Comparison of ENCODE assay signal across 28 mouse cellular contexts in the genomic region with DNA sequence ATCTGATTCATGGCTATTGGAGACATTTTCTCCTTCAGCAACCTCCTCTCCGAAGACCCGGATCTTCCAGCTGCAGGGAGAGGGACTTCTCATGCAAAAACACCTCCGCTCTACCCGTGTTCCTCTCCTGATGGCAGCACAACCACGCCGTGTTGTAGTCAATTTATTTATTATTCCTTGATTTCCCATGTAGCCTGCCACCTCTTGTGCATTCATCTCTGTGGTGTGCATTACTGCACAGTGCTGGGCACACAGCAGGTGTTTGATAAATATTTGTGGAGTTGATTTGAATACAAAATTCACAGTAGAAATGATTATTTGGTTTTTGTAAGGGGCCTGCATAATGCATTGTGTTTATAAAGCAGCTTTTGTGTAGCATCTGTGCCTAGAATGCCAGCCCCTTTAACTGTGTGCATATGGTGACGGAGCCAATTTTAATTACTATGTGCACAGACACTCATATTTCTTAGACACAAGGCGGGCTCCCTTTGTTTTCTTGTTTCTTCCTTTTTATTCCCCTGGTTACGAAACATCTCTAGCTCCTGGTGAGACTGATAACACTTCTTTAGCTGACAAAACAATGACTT.
"Had no signal": no experiment of that assay in that cellular context is flagged by ENCODE, and none has a peak within 500 bp of the region (broad histone marks: within the 10 kb centered on the region; RNA-seq: fewer than 3 reads in every experiment).

No protein-coding gene starts in this region.

- H3K27me3 ChIP-seq: heart, embryonic 13.5 days; heart, embryonic 15.5 days; hindbrain, embryonic 12.5 days; limb, embryonic 13.5 days; limb, embryonic 15.5 days; liver, embryonic 12.5 days had no signal

- H3K36me3 ChIP-seq: heart, embryonic 13.5 days; heart, embryonic 15.5 days; hindbrain, embryonic 10.5 days; hindbrain, embryonic 12.5 days; limb, embryonic 13.5 days; limb, embryonic 15.5 days; liver, embryonic 12.5 days had no signal

- H3K9ac ChIP-seq: heart, embryonic 13.5 days; heart, embryonic 15.5 days; hindbrain, embryonic 12.5 days; hindbrain, embryonic 14.5 days; limb, embryonic 13.5 days; limb, embryonic 15.5 days; liver, embryonic 12.5 days; liver, embryonic 14.5 days had no signal

- H3K4me2 ChIP-seq: heart, embryonic 11.5 days; heart, embryonic 13.5 days; heart, embryonic 15.5 days; hindbrain, embryonic 12.5 days; hindbrain, embryonic 14.5 days; limb, embryonic 13.5 days; limb, embryonic 15.5 days; liver, embryonic 12.5 days had no signal

- H3K9me3 ChIP-seq: heart, embryonic 13.5 days; heart, embryonic 15.5 days; hindbrain, embryonic 10.5 days; hindbrain, embryonic 12.5 days; limb, embryonic 13.5 days; limb, embryonic 15.5 days; liver, embryonic 12.5 days had no signal

- ATAC-seq: hindbrain, embryonic 16.5 days; inflammation-experienced regulatory T-cells, adult 6 months; intestine, postnatal 0 days; liver, embryonic 12.5 days had no signal

- H3K4me1 ChIP-seq: heart, embryonic 13.5 days; heart, embryonic 15.5 days; hindbrain, embryonic 10.5 days; hindbrain, embryonic 12.5 days; limb, embryonic 15.5 days; liver, embryonic 12.5 days had no signal

- H3K27ac ChIP-seq: gastrocnemius, adult 2 months; heart, adult 2 months; heart, embryonic 13.5 days; heart, embryonic 15.5 days; hindbrain, embryonic 10.5 days; hindbrain, embryonic 12.5 days; hindbrain, embryonic 14.5 days; layer of hippocampus, adult 2 months; left cerebral cortex, adult 2 months; limb, embryonic 13.5 days; limb, embryonic 15.5 days; liver, embryonic 12.5 days; liver, embryonic 14.5 days had no signal

- H3K4me3 ChIP-seq: gastrocnemius, adult 2 months; heart, adult 2 months; heart, embryonic 13.5 days; heart, embryonic 15.5 days; hindbrain, embryonic 10.5 days; hindbrain, embryonic 12.5 days; layer of hippocampus, adult 2 months; left cerebral cortex, adult 2 months; limb, embryonic 13.5 days; limb, embryonic 15.5 days; liver, embryonic 12.5 days had no signal

- DNase-seq: gastrocnemius, adult 2 months; gastrocnemius, postnatal 10 days; gastrocnemius, postnatal 25 days; heart, adult 2 months; heart, postnatal 14 days; heart, postnatal 36 days; kidney, adult 18-20 months; kidney, adult 8-10 months; kidney, postnatal 10 days; kidney, postnatal 25 days; kidney, postnatal 4 days; left cerebral cortex, postnatal 4 days; lung, adult 18-20 months had no signal
